Mouse (Mus musculus): ENCODE measurements at regions not wholly inside any gene's neighbourhood (a gene's known extent, or its start where the extent isn't known, plus 50 kb on each side); places are given as distances from the start of the nearest gene placed in this dataset.

- Histone ChIP-seq H3K36me3 (ENCODE audit: control insufficient read depth, insufficient read depth, low read length) (no peaks in the 10 kb centered on the region), H3K9me3 (ENCODE audit: control insufficient read depth, low read length) (no peaks in the 10 kb centered on the region), H3K4me1 (ENCODE audit: control insufficient read depth, insufficient read depth, low read depth, low read length) (no peaks in the 10 kb centered on the region), H3K4me3 (ENCODE audit: low read length) (no peak overlapping the region), H3K27me3 (replicated peaks; ENCODE audit: control insufficient read depth, insufficient read depth, low read length) (no peaks in the 10 kb centered on the region), H3K27ac (ENCODE audit: low read depth, low read length) (no peak overlapping the region), H3K9ac (ENCODE audit: low read depth, low read length) (no peak overlapping the region), H3K4me2 (ENCODE audit: low read length) (no peak overlapping the region)
- 45% methylated on average over 2 of the region's 2 CpGs for WGBS
- no peak for ATAC-seq
Observed at GRCm38 (mm10) chr15:62740746-62741145, 1104.2 kb downstream of the Gsdmc2 start.

GRCm38 (mm10) chr15:62735334-62735733 lies 1109.6 kb downstream of the Gsdmc2 start:
- no peaks in the 10 kb centered on the region for H3K36me3 ChIP-seq (ENCODE audit: control insufficient read depth, insufficient read depth, low read length)
- H3K4me1 ChIP-seq (ENCODE audit: control insufficient read depth, insufficient read depth, low read depth, low read length), result no peaks in the 10 kb centered on the region
- WGBS, result 84% methylated on average over 1 of the region's 1 CpGs
- H3K4me3 ChIP-seq (ENCODE audit: low read length), result no peak overlapping the region
- no peaks in the 10 kb centered on the region for H3K9me3 ChIP-seq (ENCODE audit: control insufficient read depth, low read length)
- no peak overlapping the region for H3K27ac ChIP-seq (ENCODE audit: low read depth, low read length)
- no peak overlapping the region for H3K4me2 ChIP-seq (ENCODE audit: low read length)
- no peak for ATAC-seq
- no peak overlapping the region for H3K9ac ChIP-seq (ENCODE audit: low read depth, low read length)
- H3K27me3 ChIP-seq (replicated peaks; ENCODE audit: control insufficient read depth, insufficient read depth, low read length), result no peaks in the 10 kb centered on the region

- Histone ChIP-seq H3K9me3 (ENCODE audit: control insufficient read depth, low read length) (no peaks in the 10 kb centered on the region), H3K9ac (ENCODE audit: low read depth, low read length) (no peak overlapping the region), H3K27ac (ENCODE audit: low read depth, low read length) (no peak overlapping the region), H3K4me3 (ENCODE audit: low read length) (no peak overlapping the region), H3K36me3 (ENCODE audit: control insufficient read depth, insufficient read depth, low read length) (no peaks in the 10 kb centered on the region), H3K4me1 (ENCODE audit: control insufficient read depth, insufficient read depth, low read depth, low read length) (no peaks in the 10 kb centered on the region), H3K4me2 (ENCODE audit: low read length) (no peak overlapping the region), H3K27me3 (replicated peaks; ENCODE audit: control insufficient read depth, insufficient read depth, low read length) (no peaks in the 10 kb centered on the region)
- ATAC-seq, result no peak
- WGBS, result 74% methylated on average over 3 of the region's 3 CpGs
Observed at GRCm38 (mm10) chr15:62734900-62735299, 1110.1 kb downstream of the Gsdmc2 start.

GRCm38 (mm10) chr15:62730524-62730923 lies 1114.5 kb downstream of the Gsdmc2 start:
- Histone ChIP-seq H3K9ac (ENCODE audit: low read depth, low read length) (no peak overlapping the region), H3K27me3 (replicated peaks; ENCODE audit: control insufficient read depth, insufficient read depth, low read length) (no peaks in the 10 kb centered on the region), H3K4me3 (ENCODE audit: low read length) (no peak overlapping the region), H3K27ac (ENCODE audit: low read depth, low read length) (no peak overlapping the region), H3K36me3 (ENCODE audit: control insufficient read depth, insufficient read depth, low read length) (no peaks in the 10 kb centered on the region), H3K4me1 (ENCODE audit: control insufficient read depth, insufficient read depth, low read depth, low read length) (no peaks in the 10 kb centered on the region), H3K4me2 (ENCODE audit: low read length) (no peak overlapping the region), H3K9me3 (ENCODE audit: control insufficient read depth, low read length) (no peaks in the 10 kb centered on the region)
- 83% methylated on average over 3 of the region's 3 CpGs for WGBS
- no peak for ATAC-seq

GRCm38 (mm10) chr15:62714265-62714664 lies 1130.7 kb downstream of the Gsdmc2 start:
- 61% methylated on average over 3 of the region's 3 CpGs for WGBS
- no peak overlapping the region for H3K27ac ChIP-seq (ENCODE audit: low read depth, low read length)
- no peaks in the 10 kb centered on the region for H3K4me1 ChIP-seq (ENCODE audit: control insufficient read depth, insufficient read depth, low read depth, low read length)

GRCm38 (mm10) chr15:62712543-62713131 lies 1132.3 kb downstream of the Gsdmc2 start:
- H3K9me3 ChIP-seq (ENCODE audit: control insufficient read depth, low read length), result no peaks in the 10 kb centered on the region
- 90% methylated on average over 8 of the region's 9 CpGs for WGBS
- no peak overlapping the region for H3K4me3 ChIP-seq (ENCODE audit: low read length)
- H3K9ac ChIP-seq (ENCODE audit: low read depth, low read length), result no peak overlapping the region
- H3K36me3 ChIP-seq (ENCODE audit: control insufficient read depth, insufficient read depth, low read length), result no peaks in the 10 kb centered on the region
- ATAC-seq, result no peak
- no peaks in the 10 kb centered on the region for H3K4me1 ChIP-seq (ENCODE audit: control insufficient read depth, insufficient read depth, low read depth, low read length)
- no peaks in the 10 kb centered on the region for H3K27me3 ChIP-seq (replicated peaks; ENCODE audit: control insufficient read depth, insufficient read depth, low read length)
- H3K27ac ChIP-seq (ENCODE audit: low read depth, low read length), result no peak overlapping the region
- H3K4me2 ChIP-seq (ENCODE audit: low read length), result no peak overlapping the region

More at GRCm38 (mm10) chr15:62714265-62714664, 1130.7 kb downstream of the Gsdmc2 start:
- Histone ChIP-seq H3K4me2 (ENCODE audit: low read length) (no peak overlapping the region), H3K9me3 (ENCODE audit: control insufficient read depth, low read length) (no peaks in the 10 kb centered on the region), H3K9ac (ENCODE audit: low read depth, low read length) (no peak overlapping the region), H3K4me3 (ENCODE audit: low read length) (no peak overlapping the region), H3K27me3 (replicated peaks; ENCODE audit: control insufficient read depth, insufficient read depth, low read length) (no peaks in the 10 kb centered on the region), H3K36me3 (ENCODE audit: control insufficient read depth, insufficient read depth, low read length) (no peaks in the 10 kb centered on the region)
- no peak for ATAC-seq

GRCm38 (mm10) chr15:62712060-62712542 lies 1132.9 kb downstream of the Gsdmc2 start:
- Histone ChIP-seq H3K4me2 (ENCODE audit: low read length) (no peak overlapping the region), H3K4me3 (ENCODE audit: low read length) (no peak overlapping the region), H3K36me3 (ENCODE audit: control insufficient read depth, insufficient read depth, low read length) (no peaks in the 10 kb centered on the region), H3K27me3 (replicated peaks; ENCODE audit: control insufficient read depth, insufficient read depth, low read length) (no peaks in the 10 kb centered on the region), H3K9ac (ENCODE audit: low read depth, low read length) (no peak overlapping the region), H3K4me1 (ENCODE audit: control insufficient read depth, insufficient read depth, low read depth, low read length) (no peaks in the 10 kb centered on the region), H3K9me3 (ENCODE audit: control insufficient read depth, low read length) (no peaks in the 10 kb centered on the region), H3K27ac (ENCODE audit: low read depth, low read length) (no peak overlapping the region)
- no peak for ATAC-seq
- 73% methylated on average over 3 of the region's 3 CpGs for WGBS

- Histone ChIP-seq H3K4me3 (ENCODE audit: low read length) (no peak overlapping the region), H3K27ac (ENCODE audit: low read depth, low read length) (no peak overlapping the region), H3K4me2 (ENCODE audit: low read length) (no peak overlapping the region), H3K9ac (ENCODE audit: low read depth, low read length) (no peak overlapping the region), H3K9me3 (ENCODE audit: control insufficient read depth, low read length) (no peaks in the 10 kb centered on the region), H3K4me1 (ENCODE audit: control insufficient read depth, insufficient read depth, low read depth, low read length) (no peaks in the 10 kb centered on the region), H3K27me3 (replicated peaks; ENCODE audit: control insufficient read depth, insufficient read depth, low read length) (no peaks in the 10 kb centered on the region), H3K36me3 (ENCODE audit: control insufficient read depth, insufficient read depth, low read length) (no peaks in the 10 kb centered on the region)
- no peak for ATAC-seq
- WGBS, result 60% methylated on average over 2 of the region's 2 CpGs
Observed at GRCm38 (mm10) chr15:62709546-62709945, 1135.4 kb downstream of the Gsdmc2 start.

GRCm38 (mm10) chr15:62698559-62698958 lies 1146.4 kb downstream of the Gsdmc2 start:
- no peak for ATAC-seq
- Histone ChIP-seq H3K27ac (ENCODE audit: low read depth, low read length) (no peak overlapping the region), H3K27me3 (replicated peaks; ENCODE audit: control insufficient read depth, insufficient read depth, low read length) (no peaks in the 10 kb centered on the region), H3K4me1 (ENCODE audit: control insufficient read depth, insufficient read depth, low read depth, low read length) (no peaks in the 10 kb centered on the region), H3K9me3 (ENCODE audit: control insufficient read depth, low read length) (no peaks in the 10 kb centered on the region), H3K4me3 (ENCODE audit: low read length) (no peak overlapping the region), H3K4me2 (ENCODE audit: low read length) (no peak overlapping the region), H3K9ac (ENCODE audit: low read depth, low read length) (no peak overlapping the region), H3K36me3 (ENCODE audit: control insufficient read depth, insufficient read depth, low read length) (no peaks in the 10 kb centered on the region)
- 62% methylated on average over 1 of the region's 1 CpGs for WGBS

- no peak for ATAC-seq
- H3K4me3 ChIP-seq (ENCODE audit: low read length), result no peak overlapping the region
- H3K9me3 ChIP-seq (ENCODE audit: control insufficient read depth, low read length), result no peaks in the 10 kb centered on the region
- H3K27me3 ChIP-seq (replicated peaks; ENCODE audit: control insufficient read depth, insufficient read depth, low read length), result no peaks in the 10 kb centered on the region
- WGBS, result 49% methylated on average over 3 of the region's 3 CpGs
- no peaks in the 10 kb centered on the region for H3K4me1 ChIP-seq (ENCODE audit: control insufficient read depth, insufficient read depth, low read depth, low read length)
- no peaks in the 10 kb centered on the region for H3K36me3 ChIP-seq (ENCODE audit: control insufficient read depth, insufficient read depth, low read length)
- no peak overlapping the region for H3K4me2 ChIP-seq (ENCODE audit: low read length)
- no peak overlapping the region for H3K9ac ChIP-seq (ENCODE audit: low read depth, low read length)
- no peak overlapping the region for H3K27ac ChIP-seq (ENCODE audit: low read depth, low read length)
Observed at GRCm38 (mm10) chr15:62694734-62695133, 1150.2 kb downstream of the Gsdmc2 start.
